Mouse (Mus musculus): ENCODE data around the gene Otx1. TPM values are rescaled to one million over a fixed set of nuclear protein-coding genes. Genes with fewer than 3 reads are reported as not detected.

The Otx1 gene
- not detected for polyA plus RNA-seq (2017; shearing (Covaris generic))

DNA sequence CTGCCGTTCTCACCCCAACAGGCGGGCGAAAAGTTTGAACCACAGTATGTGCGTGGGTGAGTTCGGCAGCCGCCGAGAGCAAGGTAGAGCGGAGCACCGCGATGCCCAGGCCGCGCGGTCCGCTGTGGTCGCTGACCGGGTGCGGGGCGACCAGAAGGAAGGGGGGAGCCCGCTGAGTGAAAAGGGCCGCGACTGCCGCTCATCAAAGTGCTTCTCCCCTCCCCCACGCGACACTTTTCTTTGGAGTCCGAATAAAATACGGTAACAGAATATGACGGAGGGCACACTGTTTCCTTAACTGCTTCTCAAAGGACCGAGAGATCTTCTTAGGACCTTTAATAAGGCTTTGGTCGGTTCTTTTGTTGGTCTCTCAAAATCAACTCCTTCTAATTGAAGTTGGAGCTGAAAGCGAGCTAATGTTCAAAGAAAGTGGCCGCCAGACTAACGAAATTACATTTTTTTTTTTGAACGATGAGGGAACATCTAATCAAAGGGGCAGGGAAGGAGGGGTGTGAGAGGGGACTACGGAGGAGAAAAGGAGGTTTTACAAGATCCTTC lies at the start of gene Otx1:
Gene Otx1, minus strand, starts transcription at position 115 of the 558 bp plus-strand sequence.
- no peak for ATAC-seq

DNA sequence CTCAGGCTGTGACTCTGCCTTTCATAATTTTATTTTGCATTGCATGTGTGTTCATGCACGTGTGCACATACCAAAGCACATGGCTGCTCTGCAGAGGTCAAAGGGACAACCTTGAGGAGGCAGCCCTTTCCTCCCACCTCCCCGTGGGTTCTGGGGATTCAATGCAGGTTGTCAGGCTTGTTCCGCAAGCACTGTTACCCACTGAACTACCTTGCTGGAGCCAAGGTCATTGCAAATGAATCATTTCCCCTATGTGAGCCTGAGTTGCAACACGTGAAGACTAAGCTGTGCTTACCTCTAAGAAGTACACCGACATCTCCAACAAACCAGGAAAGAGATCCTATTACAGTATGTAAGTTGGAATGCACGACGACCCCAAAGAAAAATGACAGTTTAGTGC lies 48.2 kb upstream of the Otx1 start:
- ATAC-seq: no peak

DNA sequence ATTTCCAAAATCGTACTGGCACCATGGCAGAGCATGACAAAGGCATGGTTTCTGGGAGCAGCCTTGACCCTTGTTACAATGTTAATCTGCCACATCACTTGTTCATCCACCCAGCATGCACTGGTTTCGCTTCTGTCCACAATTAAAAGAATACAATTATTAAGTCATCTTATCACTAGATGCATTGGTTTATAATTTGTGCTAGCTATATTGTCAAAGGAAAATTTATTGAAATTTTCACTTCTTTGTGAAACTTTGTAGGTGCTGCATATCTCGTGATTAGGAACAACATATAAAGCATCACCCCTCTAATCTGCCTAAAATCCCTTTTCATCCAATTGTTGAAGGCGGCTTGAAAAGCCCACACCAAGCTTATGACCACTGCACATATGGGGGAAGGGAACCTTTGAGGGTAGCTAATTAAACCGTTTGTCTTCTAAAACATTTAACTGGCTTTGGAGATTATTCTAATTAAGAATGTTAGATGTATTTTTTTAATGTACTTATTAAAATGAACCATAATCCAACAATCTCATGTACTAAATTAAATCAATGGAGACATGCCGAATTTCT lies 37.2 kb upstream of the Otx1 start:
- ATAC-seq: no peak

DNA sequence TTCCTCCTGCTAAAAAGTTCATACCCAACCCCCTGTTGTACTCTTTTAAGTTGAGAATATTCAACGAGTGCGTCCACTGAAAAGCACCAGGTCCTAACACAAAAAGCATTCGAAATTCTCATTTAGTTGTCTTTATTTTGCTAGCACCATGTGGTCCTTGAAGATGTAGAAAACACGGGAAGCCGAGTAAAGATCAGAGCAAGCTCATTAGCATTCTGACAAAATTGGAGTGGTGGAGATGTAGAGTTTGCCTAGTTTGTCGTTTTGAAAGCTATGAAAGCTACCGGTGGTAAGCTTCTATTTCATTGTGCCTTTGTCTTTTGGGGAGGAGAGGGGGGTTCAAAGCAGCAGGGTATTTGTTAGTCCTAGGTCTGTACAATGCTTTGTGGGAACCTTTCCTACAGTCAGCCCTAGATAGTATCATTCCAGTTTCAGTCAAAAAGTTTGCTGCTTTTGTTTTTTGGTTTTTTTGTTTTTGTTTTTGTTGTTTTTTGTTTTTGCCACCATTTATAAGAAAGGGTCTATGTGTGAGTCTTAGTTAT lies 31.9 kb upstream of the Otx1 start:
- ATAC-seq: no peak

DNA sequence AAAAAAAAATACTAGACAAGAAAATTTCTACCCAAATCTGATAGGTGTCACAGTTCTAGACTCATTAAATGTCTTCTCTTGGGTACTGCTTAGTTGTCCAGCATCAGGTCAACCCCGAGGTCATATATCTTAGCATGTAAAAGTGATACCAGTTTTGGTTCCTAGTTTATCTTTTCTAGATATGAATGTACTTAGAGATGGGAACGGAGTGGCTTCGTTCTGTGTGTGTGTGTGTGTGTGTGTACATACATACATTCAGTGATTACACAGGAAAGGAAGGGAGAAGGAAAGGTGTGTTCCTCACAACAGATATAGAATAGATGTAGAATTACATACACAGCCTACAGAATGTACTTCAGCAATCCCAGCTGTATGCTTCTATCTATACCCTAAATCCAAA lies 30.9 kb upstream of the Otx1 start:
- ATAC-seq: no peak

DNA sequence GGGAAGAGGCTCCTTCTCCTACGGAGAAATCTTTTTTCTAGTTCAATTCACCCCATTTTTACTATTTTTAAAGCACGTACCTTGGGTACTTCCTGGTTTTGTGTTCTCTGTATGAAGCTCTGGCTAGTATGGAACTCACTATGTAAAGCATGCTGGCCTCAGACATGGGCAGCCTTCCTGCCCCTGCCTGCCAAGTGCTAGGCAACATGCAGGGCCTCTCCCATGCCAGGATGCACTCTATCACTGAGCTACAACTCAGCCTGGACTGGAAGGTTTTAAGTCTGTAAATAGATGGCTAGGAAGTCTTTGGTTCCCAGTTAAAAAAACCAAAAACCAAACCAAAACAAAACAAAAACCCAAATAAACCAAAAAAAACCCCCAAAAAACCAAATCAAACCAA lies 17.9 kb upstream of the Otx1 start:
- no peak for ATAC-seq

DNA sequence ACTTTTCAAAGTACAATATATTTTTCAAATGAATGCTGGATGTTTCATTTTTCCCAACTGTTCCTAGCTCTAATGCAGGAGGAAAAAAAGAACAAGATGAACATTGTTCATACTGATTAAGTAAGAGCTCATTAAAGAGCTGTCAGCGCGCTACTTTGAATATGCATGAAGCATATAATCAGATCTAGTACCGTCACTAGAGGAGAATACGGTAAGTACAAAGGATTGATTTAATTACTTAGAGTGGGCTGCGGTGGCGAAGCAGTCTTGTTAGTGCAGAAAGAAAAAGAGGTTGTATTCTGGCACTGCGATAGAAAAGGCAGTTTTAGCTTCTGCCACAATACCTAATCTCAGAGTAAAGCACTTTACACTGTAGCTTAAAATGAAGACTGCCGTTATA lies 14.7 kb upstream of the Otx1 start:
- ATAC-seq: no peak

DNA sequence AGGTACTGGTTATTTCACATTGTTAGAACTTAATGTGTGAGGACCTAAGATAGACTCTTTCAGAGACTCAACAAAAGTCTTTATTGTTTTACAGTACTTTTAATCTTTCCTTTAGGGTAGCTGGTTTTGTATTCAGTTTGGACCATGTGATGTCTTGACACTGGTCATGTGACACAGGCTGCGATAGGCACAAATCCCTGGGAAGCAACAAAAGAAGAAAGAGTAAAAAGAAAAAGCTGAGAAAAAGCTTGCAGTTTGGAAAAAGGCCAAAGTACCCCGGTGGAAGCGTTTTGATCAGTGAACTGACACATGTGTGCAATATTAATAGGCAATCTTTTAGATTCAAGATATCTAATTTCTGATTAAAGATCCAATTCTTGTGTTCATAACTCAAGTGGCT lies 13.6 kb upstream of the Otx1 start:
- ATAC-seq: no peak

DNA sequence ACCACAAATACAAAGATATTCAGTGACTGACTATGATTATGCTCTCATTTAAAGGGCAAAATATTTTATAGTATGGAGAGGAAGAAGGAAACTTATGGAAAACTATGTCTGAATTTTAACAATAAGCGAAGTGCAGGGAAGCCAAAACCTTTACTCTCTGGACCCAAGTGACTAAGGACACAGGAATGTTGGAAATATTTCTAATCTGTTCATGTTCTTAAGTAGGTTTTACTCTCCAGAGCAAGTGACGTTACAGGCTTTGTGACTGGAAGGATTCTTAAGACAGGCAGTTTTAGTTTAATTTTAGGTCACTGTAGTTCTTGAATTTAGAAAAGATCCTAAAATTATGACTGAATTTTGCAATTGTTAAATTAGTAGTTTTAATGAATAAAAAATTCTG lies 6.1 kb upstream of the Otx1 start:
- no peak for ATAC-seq

DNA sequence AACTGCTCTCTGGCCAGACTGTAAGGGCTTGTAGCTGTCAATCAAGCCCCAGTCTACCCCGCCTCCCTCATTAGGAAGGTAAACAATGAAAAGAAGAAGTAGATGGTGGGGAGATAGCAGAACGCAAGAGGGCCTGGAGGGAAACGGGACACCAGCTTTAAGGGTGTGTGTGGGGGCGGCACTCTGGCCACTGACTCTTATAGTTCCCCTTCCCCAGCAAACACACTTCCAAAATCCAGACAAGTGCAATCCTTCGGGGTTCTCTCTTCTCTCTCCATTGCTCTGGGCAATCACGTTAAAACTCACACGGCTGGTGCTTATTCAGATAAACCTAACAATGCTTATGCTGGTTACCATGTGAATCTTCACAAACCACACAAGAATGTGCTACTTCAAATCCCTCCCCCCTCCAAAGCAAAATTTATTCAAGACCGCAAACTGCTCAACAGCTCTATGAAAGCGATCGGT lies 5.5 kb upstream of the Otx1 start:
- ATAC-seq: no peak

DNA sequence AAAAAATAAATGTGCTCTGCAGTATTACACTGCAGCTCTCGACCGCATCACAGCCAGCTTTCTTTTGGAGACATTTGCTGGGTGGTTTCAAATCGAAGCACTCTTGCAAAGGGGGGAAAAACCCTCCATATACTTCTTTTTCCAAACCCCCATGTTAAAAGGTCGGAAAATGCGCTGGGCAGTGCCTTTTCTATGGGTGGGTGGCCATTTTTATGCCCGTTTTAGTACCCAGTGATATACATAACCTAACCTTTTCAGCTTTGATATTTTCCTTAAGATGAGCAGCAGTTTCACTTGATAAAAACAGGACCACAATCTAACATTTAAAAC lies 5.0 kb upstream of the Otx1 start:
- no peak for ATAC-seq

DNA sequence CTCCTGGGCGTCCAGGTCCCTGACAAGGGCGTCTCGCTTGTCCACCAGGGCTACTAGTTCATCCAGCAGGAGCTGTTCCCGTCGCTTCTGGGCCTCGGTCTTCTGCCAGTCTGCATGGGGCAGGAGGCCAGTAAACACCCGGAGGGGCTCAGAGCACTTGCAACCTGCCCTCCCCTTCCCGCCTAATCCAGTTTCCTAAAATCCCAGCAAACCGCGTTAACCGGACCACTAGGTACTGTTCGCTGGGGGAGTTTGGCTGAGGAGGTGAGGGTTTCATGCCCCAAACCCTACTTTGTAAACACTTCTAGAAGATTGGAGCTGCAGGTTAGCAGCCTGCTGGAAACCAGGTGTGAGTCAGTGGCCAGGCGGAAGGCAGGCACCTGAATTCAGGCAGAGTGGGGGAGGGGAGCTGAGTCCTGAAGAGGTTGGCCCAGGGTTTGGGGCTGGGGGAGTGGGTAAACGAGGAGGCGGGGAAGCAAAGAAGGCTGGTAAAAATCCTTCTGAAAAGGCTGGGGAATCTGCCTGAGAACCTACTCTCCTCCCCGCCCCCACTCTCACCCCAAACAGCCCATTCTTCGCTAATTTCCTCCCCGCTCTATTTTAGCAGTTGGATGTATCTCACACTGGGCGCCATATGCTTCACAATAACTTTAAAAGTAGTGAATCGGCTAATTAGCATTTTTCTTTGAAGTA lies 4.5 kb upstream of the Otx1 start:
- no peak for ATAC-seq

DNA sequence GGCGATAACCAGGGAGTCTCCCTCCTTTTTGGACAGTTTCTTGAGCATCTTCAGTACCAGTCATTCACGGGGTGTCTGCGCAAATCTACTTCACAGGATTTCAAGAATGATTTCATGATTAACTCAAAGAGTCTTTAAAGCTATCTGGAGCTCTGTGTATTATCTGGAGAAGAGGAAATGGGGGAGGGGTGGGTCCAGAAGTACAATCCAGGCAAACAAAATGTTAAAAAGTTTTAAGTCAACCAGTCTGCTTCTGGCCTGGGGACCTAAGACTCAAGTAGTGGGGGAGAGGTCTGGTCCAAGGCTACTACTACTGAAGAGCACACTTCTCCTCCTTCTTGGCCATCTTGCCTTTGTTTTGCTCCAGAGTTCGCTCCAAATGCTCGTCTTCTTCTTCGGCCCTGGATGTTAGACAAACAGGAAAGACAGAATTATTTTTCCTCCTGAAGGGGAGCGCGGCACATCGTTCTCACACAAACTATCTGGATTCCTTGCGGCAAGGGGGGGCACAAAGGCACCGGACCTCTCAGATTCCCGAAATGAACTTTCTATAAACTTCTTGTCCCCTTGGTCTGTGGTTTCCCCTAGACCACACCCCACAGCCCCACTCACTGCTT lies 3.9 kb upstream of the Otx1 start:
- no peak for ATAC-seq

DNA sequence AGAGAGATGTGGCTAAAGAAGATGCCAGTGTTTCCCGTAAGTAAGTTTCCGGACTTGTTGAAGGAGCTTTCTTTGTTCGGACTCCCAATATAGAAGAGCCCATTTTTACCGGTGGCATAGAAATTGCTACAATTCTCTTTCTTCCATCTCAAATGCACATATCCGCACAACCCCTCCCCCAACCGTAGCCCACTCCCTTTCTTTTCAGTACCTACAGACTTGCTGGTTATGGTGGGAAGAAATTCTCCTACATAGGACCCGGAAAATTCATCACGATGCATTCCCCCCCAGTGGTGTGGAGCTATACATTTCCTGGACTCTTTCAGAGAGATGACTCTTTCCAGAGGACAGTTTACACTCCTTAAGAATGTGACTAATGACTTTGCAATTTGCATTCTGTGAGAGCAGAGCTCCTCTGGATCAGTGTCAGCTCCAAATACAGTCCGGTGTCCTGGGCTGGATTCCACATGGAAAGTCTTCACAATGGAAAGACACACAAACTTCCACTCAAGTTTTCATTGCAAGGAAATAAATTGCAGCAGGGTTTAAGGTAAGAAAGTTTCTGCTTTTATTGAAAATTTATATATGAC lies 2.7 kb upstream of the Otx1 start:
- no peak for ATAC-seq

DNA sequence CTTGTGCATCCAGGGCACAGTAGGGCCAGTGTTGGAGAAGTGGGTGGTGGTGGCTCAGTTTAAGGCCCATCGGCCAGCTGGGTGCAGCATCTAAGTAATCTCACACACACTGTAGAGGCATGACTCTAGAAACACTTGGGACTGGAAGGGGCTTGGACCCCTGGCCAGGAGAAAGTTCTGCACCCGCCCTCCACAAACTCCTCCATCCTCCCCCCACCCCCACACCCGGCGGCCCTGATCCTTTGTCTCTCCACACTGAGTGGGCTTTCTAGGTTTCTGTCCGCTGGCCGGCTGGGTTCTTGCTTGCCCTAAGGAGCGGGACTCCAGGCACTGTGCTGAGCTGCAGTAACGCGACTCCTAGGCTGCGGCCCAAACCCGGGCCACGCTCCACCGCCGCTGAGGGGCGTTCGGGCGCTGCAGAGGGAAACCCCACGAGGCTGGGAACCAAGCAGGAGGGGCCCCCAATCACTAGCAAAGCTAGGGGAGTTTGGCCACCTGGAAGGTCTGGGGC lies 1.7 kb upstream of the Otx1 start:
- no peak for ATAC-seq

DNA sequence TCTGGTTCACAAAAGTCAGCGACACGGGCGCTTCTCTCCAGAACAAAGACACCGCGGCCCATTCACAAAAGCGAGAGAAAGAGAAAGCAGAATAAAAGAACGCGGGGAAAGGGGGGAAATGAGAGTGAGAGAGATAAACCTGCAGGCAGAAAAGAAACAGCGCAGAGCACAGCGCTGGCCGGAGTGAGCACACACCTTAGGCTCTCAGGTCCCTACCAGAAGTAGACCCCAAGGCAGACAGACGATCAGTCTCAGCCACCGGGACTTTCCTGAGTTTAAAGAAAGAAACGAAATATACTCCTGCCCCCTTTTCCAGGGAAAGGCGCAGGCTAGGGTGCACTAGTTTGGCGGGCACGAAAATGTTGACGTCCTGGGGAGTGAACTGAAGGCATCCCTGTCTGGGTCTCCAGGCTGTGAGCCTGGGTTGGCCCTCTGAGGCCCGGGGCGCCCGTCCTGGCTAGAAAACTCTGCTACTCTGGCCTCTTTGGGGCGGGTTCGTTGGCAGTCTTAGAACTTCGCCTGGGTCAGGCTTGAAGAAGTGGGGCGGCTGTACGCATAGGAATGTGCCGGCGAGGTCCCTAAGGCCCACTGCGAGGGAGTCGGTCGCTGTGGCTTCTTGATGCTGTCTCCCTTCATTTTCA lies 764 bp upstream of the Otx1 start:
- ATAC-seq: peak; percentile 19

DNA sequence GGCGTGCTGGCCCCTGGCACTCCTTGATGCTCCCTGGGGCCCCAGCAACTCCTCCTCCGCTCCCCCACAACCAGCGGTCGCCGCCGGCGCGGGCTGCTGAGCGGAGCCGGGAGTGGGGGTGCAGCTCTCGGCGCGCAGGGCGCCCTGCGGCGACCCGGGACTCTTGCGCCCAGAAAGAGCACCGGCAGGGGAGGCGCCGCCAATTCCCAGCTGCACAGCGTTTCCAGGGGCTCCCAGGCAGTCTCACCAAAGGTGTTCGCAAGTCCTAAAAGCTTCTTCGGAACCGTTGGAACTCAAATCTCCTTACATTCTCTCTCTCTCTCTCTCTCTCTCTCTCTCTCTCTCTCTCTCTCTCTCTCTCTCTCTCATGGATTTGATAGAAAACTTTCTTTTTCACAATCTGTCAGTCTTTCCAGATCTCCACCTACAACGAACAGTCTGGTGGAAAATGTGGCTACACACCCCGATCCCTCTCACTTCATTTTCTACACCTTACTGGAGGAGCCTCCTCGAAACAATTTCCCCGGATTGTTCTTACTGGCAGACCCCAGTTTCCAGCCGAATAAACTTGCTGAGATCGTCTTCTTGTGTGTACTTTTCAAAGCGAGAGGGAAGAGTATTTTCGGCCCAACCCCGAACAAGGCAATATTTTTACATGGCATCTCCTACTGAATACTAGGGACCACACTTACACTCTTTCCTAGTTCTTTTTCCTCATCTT lies 475 bp downstream of the Otx1 start:
- no peak for ATAC-seq

DNA sequence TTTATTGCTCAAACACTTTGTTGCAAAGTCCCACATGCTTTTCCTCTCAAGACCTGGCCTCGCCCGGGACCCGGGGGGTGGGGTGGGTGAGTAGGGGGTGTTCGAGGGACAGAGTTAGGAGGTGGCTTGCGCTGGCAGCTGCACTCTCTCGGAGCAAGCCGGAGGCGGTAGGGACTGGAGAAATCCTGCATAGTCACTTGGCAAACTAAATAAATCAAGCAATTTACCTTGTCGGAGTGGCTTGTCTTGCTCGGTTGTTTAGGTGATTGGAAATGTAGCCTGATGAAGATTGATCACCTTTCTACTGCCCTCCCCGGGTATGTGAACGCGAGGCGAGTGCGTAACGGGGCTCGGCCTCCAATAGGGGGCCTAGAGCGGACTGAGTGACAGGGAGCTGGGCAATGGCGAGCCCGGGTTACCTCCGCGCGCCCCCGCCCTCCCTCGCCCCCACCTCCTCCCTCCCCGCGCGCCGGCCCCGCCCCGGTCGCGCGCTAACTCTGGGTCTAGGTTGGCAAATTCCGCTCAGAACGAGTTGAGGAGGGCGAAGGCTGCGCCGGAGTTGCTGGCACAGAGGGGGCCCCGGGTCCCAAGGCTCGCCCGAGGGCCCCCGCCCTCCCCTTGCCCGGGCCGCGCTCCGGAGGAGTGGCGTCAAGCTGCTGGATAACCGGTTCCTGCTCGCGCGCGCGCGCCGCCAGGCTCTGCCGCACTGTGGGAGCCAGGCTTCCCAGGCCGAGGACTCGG lies 1.2 kb downstream of the Otx1 start:
- ATAC-seq: no peak

DNA sequence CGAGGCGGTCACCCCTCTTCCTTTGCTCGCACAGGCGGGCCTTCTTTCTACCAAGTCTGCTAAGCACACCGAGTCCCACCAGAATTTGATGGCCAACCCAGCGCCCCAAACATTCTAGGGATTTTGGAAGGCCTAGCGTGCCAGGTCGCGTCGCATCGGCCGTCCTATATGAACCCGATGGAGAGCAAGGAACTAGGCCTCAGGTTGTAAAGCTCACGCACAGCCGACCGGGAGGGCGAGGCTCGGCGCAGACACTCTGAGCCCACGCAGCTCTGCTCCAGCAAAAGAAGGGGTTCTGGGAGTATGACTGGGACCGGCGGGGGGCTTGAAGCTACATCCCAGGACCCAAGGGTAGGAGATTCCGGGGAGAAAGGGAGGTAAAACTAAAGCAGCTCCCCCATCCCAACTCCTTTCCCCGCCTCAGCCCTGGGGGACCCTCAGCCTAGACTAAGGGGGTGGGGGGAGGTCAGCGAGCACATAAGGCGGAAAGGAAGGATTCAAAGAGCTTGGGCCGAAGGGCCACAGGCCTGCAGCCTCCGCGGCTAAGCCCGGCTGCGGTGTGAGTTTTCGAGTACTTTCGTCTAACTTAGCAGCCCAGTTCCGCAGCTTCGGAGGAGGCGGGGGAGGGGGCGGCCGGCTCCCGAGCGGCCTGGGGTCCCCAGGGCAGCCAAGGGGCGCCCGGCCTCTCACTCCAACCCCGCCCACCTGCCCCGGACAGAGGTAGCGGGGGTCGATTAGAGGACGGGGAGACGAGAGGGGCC lies 2.2 kb downstream of the Otx1 start:
- ATAC-seq: no peak

All from CD4-positive, CD25-positive, alpha-beta regulatory T cell, adult 4 months (primary cell).